Comparison of ENCODE assay signal across 15 mouse cellular contexts in the genomic region with DNA sequence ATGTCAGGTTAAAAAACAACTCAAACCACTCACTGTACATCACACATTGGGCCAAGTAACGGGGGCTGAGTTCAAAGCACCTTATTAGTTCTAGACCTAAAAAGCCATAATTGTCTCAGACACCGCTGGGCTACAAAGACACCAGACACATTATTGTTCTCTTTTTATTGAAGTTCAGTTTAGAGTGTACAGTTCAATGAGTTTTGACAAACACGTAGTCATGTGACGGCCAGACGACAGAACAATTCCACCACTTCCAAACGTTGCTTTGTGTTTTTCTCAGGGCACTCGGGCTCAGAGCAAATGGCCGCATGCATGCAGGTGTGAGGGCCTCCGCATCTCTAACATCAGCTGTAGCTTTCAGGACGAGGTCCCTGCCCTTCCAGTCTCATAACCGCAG.
"Had no signal": no experiment of that assay in that cellular context is flagged by ENCODE, and none has a peak within 500 bp of the region (broad histone marks: within the 10 kb centered on the region; RNA-seq: fewer than 3 reads in every experiment).

No protein-coding gene starts in this region.

- H3K9me3 ChIP-seq: midbrain, embryonic 10.5 days; neural tube, embryonic 12.5 days had no signal

- DNase-seq: kidney, adult 2 months; kidney, postnatal 36 days; layer of hippocampus, adult 9-11 months; layer of hippocampus, postnatal 36 days; lung, adult 2 months; lung, postnatal 36 days; midbrain, embryonic 14.5 days; thymus, postnatal 4 days had no signal

- H3K4me2 ChIP-seq: limb, embryonic 12.5 days; neural tube, embryonic 12.5 days had no signal

- H3K36me3 ChIP-seq: limb, embryonic 12.5 days; midbrain, embryonic 10.5 days; neural tube, embryonic 12.5 days had no signal

- H3K27me3 ChIP-seq: limb, embryonic 12.5 days; neural tube, embryonic 12.5 days had no signal

- ATAC-seq: intestine, embryonic 16.5 days; lung, postnatal 0 days had no signal

- H3K27ac ChIP-seq: liver, embryonic 14.5 days; neural tube, embryonic 12.5 days had no signal

- H3K4me3 ChIP-seq: limb, embryonic 12.5 days; midbrain, embryonic 10.5 days; myocyte; neural tube, embryonic 12.5 days had no signal

- H3K9ac ChIP-seq: limb, embryonic 12.5 days; liver, embryonic 14.5 days; neural tube, embryonic 12.5 days had no signal
